Mouse (Mus musculus): ENCODE data around the gene Atg4c.

- TF ChIP-seq CTCF (IDR thresholded peaks at IDR 0.05; ENCODE audit: extremely low read depth, insufficient read depth, low read length), result no peak
- no peak for TF ChIP-seq POLR2A (IDR thresholded peaks at IDR 0.05; ENCODE audit: extremely low read depth, insufficient read depth, low read length)
These were observed 30.2 kb upstream of the Atg4c start for GRCm38 (mm10) chr4:99163547-99163946.
